Mouse (Mus musculus): Measurements from ENCODE around the gene Trim46. TPM values are rescaled to one million over a fixed set of nuclear protein-coding genes. Genes with fewer than 3 reads are reported as not detected.

Gene Trim46
- 12.1 and 13.0 TPM in 2 replicates for polyA plus RNA-seq (2012; rRNA removed)

- Histone ChIP-seq H3K4me1 (replicated peaks; ENCODE audit: control insufficient read depth, insufficient read depth, low read length) (peaks cover 42% of the 10 kb centered on the region), H3K4me3 (ENCODE audit: control insufficient read depth, insufficient read depth, low read length) (peak within 1 kb of the TSS; percentile 62), H3K27ac (ENCODE audit: control insufficient read depth, insufficient read depth, low read length) (peak within 1 kb of the TSS; percentile 8; the same call in 1 of the 2 replicates), H3K27me3 (ENCODE audit: control insufficient read depth, insufficient read depth, low read length) (no peaks in the 10 kb centered on the region), H3K36me3 (ENCODE audit: control insufficient read depth, insufficient read depth, low read length) (no peaks in the 10 kb centered on the region)
- TF ChIP-seq CTCF (IDR thresholded peaks at IDR 0.05; ENCODE audit: borderline replicate concordance, control insufficient read depth, extremely low read depth, insufficient read depth, low read length, poor library complexity) (peak; percentile 94), POLR2A (IDR thresholded peaks at IDR 0.05; ENCODE audit: control insufficient read depth, extremely low read depth, insufficient read depth, low read length, poor library complexity) (0 out of 2 replicates have a peak, but pooled peaks have one; percentile 34)
- WGBS = under 1% methylated on average over 42 of the region's 42 CpGs
- DNase-seq = peak; percentile 87
Measured at GRCm38 (mm10) chr3:89246261-89247100, at the start of gene Trim46. Trim46 (minus strand) TSS chr3:89246309.

- Histone ChIP-seq H3K36me3 (ENCODE audit: control insufficient read depth, insufficient read depth, low read length) (no peaks in the 10 kb centered on the region), H3K27ac (ENCODE audit: control insufficient read depth, insufficient read depth, low read length) (no peak overlapping the region), H3K27me3 (ENCODE audit: control insufficient read depth, insufficient read depth, low read length) (no peaks in the 10 kb centered on the region), H3K4me3 (ENCODE audit: control insufficient read depth, insufficient read depth, low read length) (no peak overlapping the region), H3K4me1 (replicated peaks; ENCODE audit: control insufficient read depth, insufficient read depth, low read length) (peaks cover 28% of the 10 kb centered on the region)
- 0 out of 2 replicates have a peak, but pooled peaks have one; percentile 7 for TF ChIP-seq CTCF (IDR thresholded peaks at IDR 0.05; ENCODE audit: borderline replicate concordance, control insufficient read depth, extremely low read depth, insufficient read depth, low read length, poor library complexity)
- no peak for TF ChIP-seq POLR2A (IDR thresholded peaks at IDR 0.05; ENCODE audit: control insufficient read depth, extremely low read depth, insufficient read depth, low read length, poor library complexity)
- no peak for DNase-seq
- WGBS = 56% methylated on average over 8 of the region's 8 CpGs
Measured at GRCm38 (mm10) chr3:89295685-89296230, 49.6 kb upstream of the Trim46 start.

- H3K36me3 ChIP-seq (ENCODE audit: control insufficient read depth, insufficient read depth, low read length) = no peaks in the 10 kb centered on the region
- no peaks in the 10 kb centered on the region for H3K27me3 ChIP-seq (ENCODE audit: control insufficient read depth, insufficient read depth, low read length)
- H3K4me3 ChIP-seq (ENCODE audit: control insufficient read depth, insufficient read depth, low read length) = no peak overlapping the region
- DNase-seq = no peak
- no peak for TF ChIP-seq CTCF (IDR thresholded peaks at IDR 0.05; ENCODE audit: borderline replicate concordance, control insufficient read depth, extremely low read depth, insufficient read depth, low read length, poor library complexity)
- TF ChIP-seq POLR2A (IDR thresholded peaks at IDR 0.05; ENCODE audit: control insufficient read depth, extremely low read depth, insufficient read depth, low read length, poor library complexity) = no peak
- no peak overlapping the region for H3K27ac ChIP-seq (ENCODE audit: control insufficient read depth, insufficient read depth, low read length)
- peaks cover 24% of the 10 kb centered on the region for H3K4me1 ChIP-seq (replicated peaks; ENCODE audit: control insufficient read depth, insufficient read depth, low read length)
- 88% methylated on average over 5 of the region's 5 CpGs for WGBS
Measured at GRCm38 (mm10) chr3:89294195-89294594, 48.1 kb upstream of the Trim46 start.

GRCm38 (mm10) chr3:89293247-89293918 lies 47.3 kb upstream of the Trim46 start:
- TF ChIP-seq CTCF (IDR thresholded peaks at IDR 0.05; ENCODE audit: borderline replicate concordance, control insufficient read depth, extremely low read depth, insufficient read depth, low read length, poor library complexity) (no peak), POLR2A (IDR thresholded peaks at IDR 0.05; ENCODE audit: control insufficient read depth, extremely low read depth, insufficient read depth, low read length, poor library complexity) (no peak)
- 95% methylated on average over 11 of the region's 11 CpGs for WGBS
- Histone ChIP-seq H3K4me1 (replicated peaks; ENCODE audit: control insufficient read depth, insufficient read depth, low read length) (peaks cover 24% of the 10 kb centered on the region), H3K36me3 (ENCODE audit: control insufficient read depth, insufficient read depth, low read length) (no peaks in the 10 kb centered on the region), H3K27ac (ENCODE audit: control insufficient read depth, insufficient read depth, low read length) (no peak overlapping the region), H3K4me3 (ENCODE audit: control insufficient read depth, insufficient read depth, low read length) (no peak overlapping the region), H3K27me3 (ENCODE audit: control insufficient read depth, insufficient read depth, low read length) (no peaks in the 10 kb centered on the region)
- no peak for DNase-seq

- Histone ChIP-seq H3K27ac (ENCODE audit: control insufficient read depth, insufficient read depth, low read length) (no peak overlapping the region), H3K36me3 (ENCODE audit: control insufficient read depth, insufficient read depth, low read length) (no peaks in the 10 kb centered on the region), H3K4me3 (ENCODE audit: control insufficient read depth, insufficient read depth, low read length) (no peak overlapping the region), H3K4me1 (replicated peaks; ENCODE audit: control insufficient read depth, insufficient read depth, low read length) (peaks cover 18% of the 10 kb centered on the region), H3K27me3 (ENCODE audit: control insufficient read depth, insufficient read depth, low read length) (no peaks in the 10 kb centered on the region)
- WGBS = 6% methylated on average over 5 of the region's 5 CpGs
- no peak for TF ChIP-seq CTCF (IDR thresholded peaks at IDR 0.05; ENCODE audit: borderline replicate concordance, control insufficient read depth, extremely low read depth, insufficient read depth, low read length, poor library complexity)
- TF ChIP-seq POLR2A (IDR thresholded peaks at IDR 0.05; ENCODE audit: control insufficient read depth, extremely low read depth, insufficient read depth, low read length, poor library complexity) = no peak
- DNase-seq = peak; percentile 38
Measured at GRCm38 (mm10) chr3:89292303-89292702, 46.2 kb upstream of the Trim46 start.

GRCm38 (mm10) chr3:89291874-89292273 lies 45.8 kb upstream of the Trim46 start:
- DNase-seq = no peak
- Histone ChIP-seq H3K27ac (ENCODE audit: control insufficient read depth, insufficient read depth, low read length) (no peak overlapping the region), H3K4me1 (replicated peaks; ENCODE audit: control insufficient read depth, insufficient read depth, low read length) (peaks cover 17% of the 10 kb centered on the region), H3K36me3 (ENCODE audit: control insufficient read depth, insufficient read depth, low read length) (no peaks in the 10 kb centered on the region), H3K27me3 (ENCODE audit: control insufficient read depth, insufficient read depth, low read length) (no peaks in the 10 kb centered on the region), H3K4me3 (ENCODE audit: control insufficient read depth, insufficient read depth, low read length) (no peak overlapping the region)
- WGBS = 18% methylated on average over 10 of the region's 10 CpGs
- TF ChIP-seq POLR2A (IDR thresholded peaks at IDR 0.05; ENCODE audit: control insufficient read depth, extremely low read depth, insufficient read depth, low read length, poor library complexity) = no peak
